Mouse (Mus musculus) gastrocnemius, adult 2 months (tissue): ENCODE results near the gene Pde3b. TPM values are rescaled to one million over a fixed set of nuclear protein-coding genes. Genes with fewer than 3 reads are reported as not detected.
"Not testable (repeated sequence)": the region's sequence is repeated elsewhere in the genome, so short reads cannot be mapped to it uniquely, and the experiment has no call there.

Experiments used
- DNase-seq: peaks from one replicate; pipeline ENCODE4 v3.0.0; 2022
- H3K27ac ChIP-seq: fragments of 200-600 bp; 2 replicates; pipeline ENCODE4 v1.8.1; 2022; ENCODE audit warnings: mild to moderate bottlenecking
- H3K4me3 ChIP-seq: fragments of 200-600 bp; 2 replicates; pipeline ENCODE4 v1.8.1; 2022; ENCODE audit warnings: mild to moderate bottlenecking, moderate library complexity
- CTCF ChIP-seq: fragments of 200-600 bp; IDR thresholded peaks from 2 replicates; pipeline ENCODE4 v1.8.1; 2022; ENCODE audit warnings: antibody characterized with exemption, mild to moderate bottlenecking, moderate library complexity
- intact Hi-C: fragments of 180-260 bp; cut with DNase I; formaldehyde crosslinking; loops from one replicate; pipeline ENCODE4 v1.15.1; 2025
- long read RNA-seq, 2 experiments: library from polyadenylated mRNA; stranded (forward); transcript quantifications; one replicate each; pipeline ENCODE4 v2.0.0; 2021
- total RNA-seq, 2 experiments: library from RNA; stranded (reverse); gene quantifications; 2 replicates each; pipeline ENCODE4 v1.2.3; 2021

Pde3b gene
- total RNA-seq = 1 to 10 TPM; 3.2 to 4.7 TPM
- long read RNA-seq, experiment 1, full-length matches to known transcripts = 1 of 3 reads
- long read RNA-seq, experiment 1, partial matches to known transcripts = 0 of 3 reads
- long read RNA-seq, experiment 1, other reads (novel, unspliced or antisense) = 2 of 3 reads
- long read RNA-seq, experiment 2, full-length matches to known transcripts = 2 of 3 reads
- long read RNA-seq, experiment 2, partial matches to known transcripts = 1 of 3 reads
- long read RNA-seq, experiment 2, other reads (novel, unspliced or antisense) = 0 of 3 reads

- peak; percentile 80 for DNase-seq
- no peak for TF ChIP-seq CTCF
- intact Hi-C loops = loop anchor here (5.0 to 10.0 kb wide), 2 partner anchors 92 to 120 kb away; no protein-coding TSS in a partner anchor
- Histone ChIP-seq H3K4me3 (peak within 1 kb of the TSS; percentile 87), H3K27ac (peak within 1 kb of the TSS; percentile 79)
These were observed at the start of gene Pde3b for GRCm38 (mm10) chr7:114414421-114415335. Gene Pde3b, plus strand, starts transcription at chr7:114415281.

- no peak for TF ChIP-seq CTCF
- intact Hi-C loops = no loop called here
- DNase-seq = no peak
- no peak overlapping the region for H3K4me3 ChIP-seq
- H3K27ac ChIP-seq = no peak overlapping the region
These were observed 13.0 kb upstream of the Pde3b start for GRCm38 (mm10) chr7:114402130-114402529.

- intact Hi-C loops = loop anchor here (10.0 kb wide), 1 partner anchor 121 kb away; no protein-coding TSS in a partner anchor
These were observed 397 bp downstream of the Pde3b start for GRCm38 (mm10) chr7:114415336-114416020.

GRCm38 (mm10) chr7:114416021-114416845, 1.2 kb downstream of the Pde3b start:
- Histone ChIP-seq H3K27ac (peak overlapping the region; percentile 79), H3K4me3 (peak overlapping the region; percentile 87)
- intact Hi-C loops = loop anchor here (10.0 kb wide), 1 partner anchor 121 kb away; no protein-coding TSS in a partner anchor
- DNase-seq = peak; percentile 26
- no peak for TF ChIP-seq CTCF

More at GRCm38 (mm10) chr7:114415336-114416020, 397 bp downstream of the Pde3b start:
- DNase-seq = peak; percentile 62
- Histone ChIP-seq H3K27ac (peak overlapping the region; percentile 79), H3K4me3 (peak overlapping the region; percentile 87)
- no peak for TF ChIP-seq CTCF

DNA sequence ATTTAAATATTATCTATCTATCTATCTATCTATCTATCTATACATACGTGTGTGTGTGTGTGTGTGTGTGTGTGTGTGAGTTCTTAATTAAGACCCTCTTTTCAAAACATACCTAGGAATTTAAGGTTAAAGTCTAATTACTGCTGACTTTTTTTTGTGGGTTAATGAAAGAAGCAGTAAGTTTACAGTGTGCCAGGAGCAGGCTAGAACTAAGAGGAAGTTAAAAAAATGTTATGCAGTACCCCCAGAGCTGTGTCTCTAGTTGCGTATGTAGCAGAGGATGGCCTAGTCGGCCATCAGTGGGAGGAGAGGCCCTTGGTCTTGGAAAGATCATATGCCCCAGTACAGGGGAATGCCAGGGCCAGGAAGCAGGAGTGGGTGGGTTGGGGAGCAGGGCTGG, 4.2 kb downstream of the Pde3b start:
- H3K4me3 ChIP-seq, DNase-seq, H3K27ac ChIP-seq: not testable (repeated sequence)
- intact Hi-C loops = loop anchor here (10.0 kb wide), 1 partner anchor 125 kb away; no protein-coding TSS in a partner anchor

DNA sequence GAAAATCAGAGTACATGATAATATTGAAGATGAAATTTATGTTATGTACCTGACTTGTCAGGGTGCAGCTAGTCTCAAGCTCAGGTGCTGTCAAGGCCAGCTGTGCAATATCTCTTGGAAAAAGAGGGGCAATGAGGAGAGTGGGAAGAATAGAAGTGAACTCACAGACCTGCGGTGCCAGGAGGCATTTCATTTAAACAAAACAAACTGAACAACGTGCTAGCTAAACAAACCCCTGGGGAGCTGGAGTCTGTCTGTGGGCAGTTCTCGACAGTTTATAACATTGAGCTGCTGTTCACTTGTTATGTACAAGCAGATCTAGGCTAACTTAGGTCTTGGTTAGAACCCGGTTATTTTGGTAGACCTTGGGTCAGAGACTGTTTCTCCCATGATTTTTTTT, 5.8 kb downstream of the Pde3b start:
- intact Hi-C loops = no loop called here
- no peak for DNase-seq
- H3K27ac ChIP-seq = no peak overlapping the region
- no peak overlapping the region for H3K4me3 ChIP-seq
- TF ChIP-seq CTCF = no peak

GRCm38 (mm10) chr7:114422224-114422623, 7.1 kb downstream of the Pde3b start:
- no peak overlapping the region for H3K27ac ChIP-seq
- DNase-seq = no peak
- no peak for TF ChIP-seq CTCF
- no peak overlapping the region for H3K4me3 ChIP-seq
- intact Hi-C loops = no loop called here

GRCm38 (mm10) chr7:114429768-114430167, 14.7 kb downstream of the Pde3b start:
- no peak for TF ChIP-seq CTCF
- no peak overlapping the region for H3K27ac ChIP-seq

DNA sequence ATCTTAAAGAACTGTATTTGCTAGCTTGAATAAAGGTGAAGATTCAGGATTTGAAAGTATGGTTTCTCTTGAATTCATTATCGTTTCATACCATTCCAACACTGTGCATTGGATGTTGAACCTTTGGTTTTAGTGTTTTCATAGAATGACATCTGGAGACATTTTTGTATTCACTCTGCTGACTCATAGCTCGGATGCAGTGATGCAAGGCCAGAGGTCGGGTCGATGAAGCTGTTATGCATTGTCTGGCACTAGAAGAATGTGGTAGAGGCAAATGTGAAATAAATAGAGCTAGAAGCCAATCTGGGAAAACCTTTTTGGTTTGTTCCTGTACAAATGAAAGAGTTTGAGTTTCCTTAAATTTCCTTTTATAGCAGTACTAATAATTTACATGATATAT, 16.9 kb downstream of the Pde3b start:
- no peak for DNase-seq
- no peak for TF ChIP-seq CTCF
- Histone ChIP-seq H3K4me3 (no peak overlapping the region), H3K27ac (no peak overlapping the region)
- intact Hi-C loops = no loop called here

More at GRCm38 (mm10) chr7:114429768-114430167, 14.7 kb downstream of the Pde3b start:
- DNase-seq = no peak
- H3K4me3 ChIP-seq = no peak overlapping the region
- intact Hi-C loops = no loop called here

- no peak overlapping the region for H3K4me3 ChIP-seq
- no peak for TF ChIP-seq CTCF
- intact Hi-C loops = no loop called here
- H3K27ac ChIP-seq = no peak overlapping the region
- DNase-seq = no peak
These were observed 24.6 kb downstream of the Pde3b start for GRCm38 (mm10) chr7:114439726-114440125.

DNA sequence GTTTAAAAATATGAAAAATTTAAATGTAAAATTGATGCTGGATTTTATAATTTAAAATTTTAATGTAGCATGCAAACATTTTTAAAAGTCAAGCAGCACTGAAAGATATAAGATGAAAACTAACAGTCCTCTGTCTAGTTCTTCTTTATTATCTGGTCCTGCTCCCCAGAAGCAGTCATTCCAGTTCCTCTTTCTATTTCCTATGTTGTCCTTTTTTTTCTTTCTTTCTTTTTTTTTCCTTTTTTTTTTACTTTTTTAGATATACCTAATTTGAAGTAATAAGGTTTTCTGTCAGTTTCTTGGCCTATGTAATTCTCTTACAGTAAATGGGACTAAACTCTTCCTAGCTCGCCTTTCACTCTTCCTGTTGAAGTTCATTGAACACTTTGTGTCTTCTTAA, 25.4 kb downstream of the Pde3b start:
- intact Hi-C loops = no loop called here

GRCm38 (mm10) chr7:114452876-114453275, 37.8 kb downstream of the Pde3b start:
- H3K4me3 ChIP-seq = no peak overlapping the region
- intact Hi-C loops = no loop called here
- no peak for TF ChIP-seq CTCF
- no peak overlapping the region for H3K27ac ChIP-seq
- DNase-seq = no peak

More for the DNA sequence above, 25.4 kb downstream of the Pde3b start:
- no peak overlapping the region for H3K4me3 ChIP-seq
- no peak for TF ChIP-seq CTCF
- DNase-seq = no peak
- no peak overlapping the region for H3K27ac ChIP-seq
